Mouse (Mus musculus): ENCODE measurements at regions not wholly inside any gene's neighbourhood (a gene's known extent, or its start where the extent isn't known, plus 50 kb on each side); places are given as distances from the start of the nearest gene placed in this dataset.

GRCm38 (mm10) chr1:82070181-82071109 is 162.5 kb upstream of the Gm9747 start:
- no peak overlapping the region for H3K4me2 ChIP-seq (ENCODE audit: low read depth, low read length, poor library complexity, severe bottlenecking)
- H3K4me3 ChIP-seq (ENCODE audit: low read depth, low read length) = no peak overlapping the region
- no peak overlapping the region for H3K9ac ChIP-seq (replicated peaks; ENCODE audit: low read length, poor library complexity, severe bottlenecking)
- H3K4me1 ChIP-seq (ENCODE audit: insufficient read depth, low read length) = no peaks in the 10 kb centered on the region
- no peak for DNase-seq (ENCODE audit: low spot score)
- 52% methylated on average over 9 of the region's 9 CpGs for WGBS
- no peak for TF ChIP-seq CTCF (IDR thresholded peaks at IDR 0.05)
- H3K9me3 ChIP-seq (ENCODE audit: low read length) = no peaks in the 10 kb centered on the region
- H3K27me3 ChIP-seq (ENCODE audit: insufficient read depth, low read length) = no peaks in the 10 kb centered on the region
- no peak for ATAC-seq (ENCODE audit: low FRiP score)
- no peaks in the 10 kb centered on the region for H3K36me3 ChIP-seq (ENCODE audit: insufficient read depth, low read length)
- no peak overlapping the region for H3K27ac ChIP-seq (ENCODE audit: low read depth, low read length)

- H3K4me3 ChIP-seq (ENCODE audit: low read depth, low read length) = no peak overlapping the region
- no peaks in the 10 kb centered on the region for H3K4me1 ChIP-seq (ENCODE audit: insufficient read depth, low read length)
- no peak for DNase-seq (ENCODE audit: low spot score)
- no peaks in the 10 kb centered on the region for H3K36me3 ChIP-seq (ENCODE audit: insufficient read depth, low read length)
- no peaks in the 10 kb centered on the region for H3K9me3 ChIP-seq (ENCODE audit: low read length)
- H3K27ac ChIP-seq (ENCODE audit: low read depth, low read length) = no peak overlapping the region
- no peak overlapping the region for H3K4me2 ChIP-seq (ENCODE audit: low read depth, low read length, poor library complexity, severe bottlenecking)
- no peaks in the 10 kb centered on the region for H3K27me3 ChIP-seq (ENCODE audit: insufficient read depth, low read length)
- ATAC-seq (ENCODE audit: low FRiP score) = no peak
- no peak for TF ChIP-seq CTCF (IDR thresholded peaks at IDR 0.05)
- H3K9ac ChIP-seq (replicated peaks; ENCODE audit: low read length, poor library complexity, severe bottlenecking) = no peak overlapping the region
- 54% methylated on average over 6 of the region's 6 CpGs for WGBS
Observed at GRCm38 (mm10) chr1:82089136-82089839, 143.6 kb upstream of the Gm9747 start.

- Histone ChIP-seq H3K4me3 (ENCODE audit: low read depth, low read length) (no peak overlapping the region), H3K9me3 (ENCODE audit: low read length) (no peaks in the 10 kb centered on the region), H3K36me3 (ENCODE audit: insufficient read depth, low read length) (no peaks in the 10 kb centered on the region), H3K27me3 (ENCODE audit: insufficient read depth, low read length) (no peaks in the 10 kb centered on the region), H3K9ac (replicated peaks; ENCODE audit: low read length, poor library complexity, severe bottlenecking) (no peak overlapping the region), H3K4me2 (ENCODE audit: low read depth, low read length, poor library complexity, severe bottlenecking) (no peak overlapping the region), H3K27ac (ENCODE audit: low read depth, low read length) (no peak overlapping the region), H3K4me1 (ENCODE audit: insufficient read depth, low read length) (no peaks in the 10 kb centered on the region)
- WGBS = 96% methylated on average over 2 of the region's 2 CpGs
- ATAC-seq (ENCODE audit: low FRiP score) (no peak), DNase-seq (ENCODE audit: low spot score) (no peak)
- TF ChIP-seq CTCF (IDR thresholded peaks at IDR 0.05) = no peak
Observed at GRCm38 (mm10) chr1:82095101-82095500, 137.8 kb upstream of the Gm9747 start.

GRCm38 (mm10) chr1:82106756-82107155 is 126.2 kb upstream of the Gm9747 start:
- ATAC-seq (ENCODE audit: low FRiP score) (no peak), DNase-seq (ENCODE audit: low spot score) (no peak)
- Histone ChIP-seq H3K4me3 (ENCODE audit: low read depth, low read length) (no peak overlapping the region), H3K36me3 (ENCODE audit: insufficient read depth, low read length) (no peaks in the 10 kb centered on the region), H3K9ac (replicated peaks; ENCODE audit: low read length, poor library complexity, severe bottlenecking) (no peak overlapping the region), H3K4me1 (ENCODE audit: insufficient read depth, low read length) (no peaks in the 10 kb centered on the region), H3K27me3 (ENCODE audit: insufficient read depth, low read length) (no peaks in the 10 kb centered on the region), H3K9me3 (ENCODE audit: low read length) (no peaks in the 10 kb centered on the region), H3K27ac (ENCODE audit: low read depth, low read length) (no peak overlapping the region), H3K4me2 (ENCODE audit: low read depth, low read length, poor library complexity, severe bottlenecking) (no peak overlapping the region)
- no peak for TF ChIP-seq CTCF (IDR thresholded peaks at IDR 0.05)
- WGBS = 76% methylated on average over 5 of the region's 5 CpGs

- no peaks in the 10 kb centered on the region for H3K4me1 ChIP-seq (ENCODE audit: insufficient read depth, low read length)
- H3K27me3 ChIP-seq (ENCODE audit: insufficient read depth, low read length) = no peaks in the 10 kb centered on the region
- WGBS = 90% methylated on average over 1 of the region's 1 CpGs
- H3K4me3 ChIP-seq (ENCODE audit: low read depth, low read length) = no peak overlapping the region
- H3K9ac ChIP-seq (replicated peaks; ENCODE audit: low read length, poor library complexity, severe bottlenecking) = no peak overlapping the region
- no peak overlapping the region for H3K4me2 ChIP-seq (ENCODE audit: low read depth, low read length, poor library complexity, severe bottlenecking)
- no peak overlapping the region for H3K27ac ChIP-seq (ENCODE audit: low read depth, low read length)
- no peaks in the 10 kb centered on the region for H3K9me3 ChIP-seq (ENCODE audit: low read length)
- ATAC-seq (ENCODE audit: low FRiP score) (no peak), DNase-seq (ENCODE audit: low spot score) (no peak)
- TF ChIP-seq CTCF (IDR thresholded peaks at IDR 0.05) = no peak
- no peaks in the 10 kb centered on the region for H3K36me3 ChIP-seq (ENCODE audit: insufficient read depth, low read length)
Observed at GRCm38 (mm10) chr1:82110071-82110635, 122.8 kb upstream of the Gm9747 start.

- Histone ChIP-seq H3K9me3 (ENCODE audit: low read length) (no peaks in the 10 kb centered on the region), H3K9ac (replicated peaks; ENCODE audit: low read length, poor library complexity, severe bottlenecking) (no peak overlapping the region), H3K4me3 (ENCODE audit: low read depth, low read length) (no peak overlapping the region), H3K27ac (ENCODE audit: low read depth, low read length) (no peak overlapping the region), H3K4me1 (ENCODE audit: insufficient read depth, low read length) (no peaks in the 10 kb centered on the region), H3K36me3 (ENCODE audit: insufficient read depth, low read length) (no peaks in the 10 kb centered on the region), H3K27me3 (ENCODE audit: insufficient read depth, low read length) (no peaks in the 10 kb centered on the region), H3K4me2 (ENCODE audit: low read depth, low read length, poor library complexity, severe bottlenecking) (no peak overlapping the region)
- 46% methylated on average over 5 of the region's 5 CpGs for WGBS
- TF ChIP-seq CTCF (IDR thresholded peaks at IDR 0.05) = no peak
- no peak for ATAC-seq (ENCODE audit: low FRiP score)
- DNase-seq (ENCODE audit: low spot score) = no peak
Observed at GRCm38 (mm10) chr1:82112401-82112800, 120.5 kb upstream of the Gm9747 start.

All from midbrain, postnatal 0 days (tissue).